Mouse (Mus musculus) skeletal muscle tissue, postnatal 0 days (tissue): ENCODE data around the gene Pigp. TPM values are rescaled to one million over a fixed set of nuclear protein-coding genes. Genes with fewer than 3 reads are reported as not detected.

Experiments used
- polyA plus RNA-seq: library from polyadenylated mRNA; unstranded; fragments of >200 nt; fragmentation: Nextera tagmentation; extraction: Ambion mirVana; gene quantifications from 2 replicates; pipeline ENCODE4 v1.2.1, GENCODE M21; 2015

The Pigp gene
- polyA plus RNA-seq: 355 and 440 TPM in 2 replicates

DNA sequence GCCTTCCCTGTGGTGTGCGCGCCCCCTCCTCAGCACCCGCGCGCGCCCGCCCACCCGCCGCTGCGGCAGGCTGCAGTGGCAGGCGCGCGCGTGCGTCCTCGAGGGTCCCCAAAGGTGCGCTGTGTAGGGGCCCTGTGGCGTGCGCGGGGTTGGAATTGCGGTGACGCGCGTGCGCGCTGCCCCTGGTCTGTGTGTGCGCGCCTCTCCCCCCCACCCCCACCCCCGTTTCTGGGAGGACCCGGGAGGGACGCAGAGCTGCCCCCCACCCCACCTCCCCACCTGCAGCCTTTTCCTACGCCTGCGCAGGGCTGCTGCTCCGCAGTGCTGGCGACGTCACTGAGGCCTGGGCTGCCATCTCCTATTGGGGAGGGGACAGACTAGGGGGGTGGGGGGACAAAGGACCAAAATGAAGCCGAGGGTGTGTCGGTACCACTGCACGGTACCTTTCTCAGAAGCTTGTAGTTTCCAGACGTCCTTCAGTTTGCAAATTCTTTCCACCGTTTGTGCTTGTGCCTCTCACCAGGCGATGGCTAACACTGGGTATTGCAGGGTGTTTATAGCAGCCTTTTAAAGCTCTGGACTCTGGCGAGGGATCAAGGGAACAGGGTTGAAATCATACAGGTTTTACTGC is at the start of gene Pigp:
TSS of gene Pigp (minus strand) at position 542 of the 631 bp plus-strand sequence.

DNA sequence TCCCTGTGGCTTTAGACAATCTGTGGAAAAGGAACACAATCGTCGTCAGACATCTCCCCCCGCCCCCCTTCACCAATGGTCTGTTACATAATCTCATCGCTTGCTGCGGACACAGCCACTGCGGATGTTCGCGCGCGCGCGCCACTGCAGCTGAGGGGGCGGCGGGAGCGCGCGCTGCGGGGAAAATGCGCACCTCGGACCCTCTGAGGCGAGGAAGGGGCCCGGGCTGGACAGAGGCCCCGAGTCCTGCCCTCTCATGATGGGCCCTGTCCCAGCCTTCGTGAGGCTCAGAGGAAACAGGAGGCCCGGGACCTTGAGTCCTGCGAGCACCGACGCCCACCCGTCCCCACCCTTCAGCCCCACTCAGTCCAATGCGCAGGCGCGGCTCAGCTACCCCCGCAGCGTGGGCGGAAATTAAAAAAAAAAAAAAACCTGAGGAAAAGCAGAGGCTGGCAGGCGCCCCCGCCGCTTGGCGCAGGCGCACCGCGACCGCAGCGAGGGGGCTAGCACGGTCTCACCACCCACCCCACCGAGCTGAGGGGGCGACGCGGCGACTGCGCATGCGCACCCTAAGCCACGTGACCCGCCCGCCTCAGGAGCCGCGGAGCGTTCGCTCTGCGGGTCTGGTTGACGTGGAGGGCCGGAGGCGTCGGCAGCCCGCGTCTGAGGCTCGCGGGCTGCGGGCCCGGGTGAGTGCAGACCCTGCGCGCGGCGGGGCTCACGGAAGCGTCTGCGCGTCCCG is 1.3 kb downstream of the Pigp start, which contains the start of gene Ttc3:
TSS of gene Ttc3 (plus strand) at position 446 of the 742 bp plus-strand sequence.

DNA sequence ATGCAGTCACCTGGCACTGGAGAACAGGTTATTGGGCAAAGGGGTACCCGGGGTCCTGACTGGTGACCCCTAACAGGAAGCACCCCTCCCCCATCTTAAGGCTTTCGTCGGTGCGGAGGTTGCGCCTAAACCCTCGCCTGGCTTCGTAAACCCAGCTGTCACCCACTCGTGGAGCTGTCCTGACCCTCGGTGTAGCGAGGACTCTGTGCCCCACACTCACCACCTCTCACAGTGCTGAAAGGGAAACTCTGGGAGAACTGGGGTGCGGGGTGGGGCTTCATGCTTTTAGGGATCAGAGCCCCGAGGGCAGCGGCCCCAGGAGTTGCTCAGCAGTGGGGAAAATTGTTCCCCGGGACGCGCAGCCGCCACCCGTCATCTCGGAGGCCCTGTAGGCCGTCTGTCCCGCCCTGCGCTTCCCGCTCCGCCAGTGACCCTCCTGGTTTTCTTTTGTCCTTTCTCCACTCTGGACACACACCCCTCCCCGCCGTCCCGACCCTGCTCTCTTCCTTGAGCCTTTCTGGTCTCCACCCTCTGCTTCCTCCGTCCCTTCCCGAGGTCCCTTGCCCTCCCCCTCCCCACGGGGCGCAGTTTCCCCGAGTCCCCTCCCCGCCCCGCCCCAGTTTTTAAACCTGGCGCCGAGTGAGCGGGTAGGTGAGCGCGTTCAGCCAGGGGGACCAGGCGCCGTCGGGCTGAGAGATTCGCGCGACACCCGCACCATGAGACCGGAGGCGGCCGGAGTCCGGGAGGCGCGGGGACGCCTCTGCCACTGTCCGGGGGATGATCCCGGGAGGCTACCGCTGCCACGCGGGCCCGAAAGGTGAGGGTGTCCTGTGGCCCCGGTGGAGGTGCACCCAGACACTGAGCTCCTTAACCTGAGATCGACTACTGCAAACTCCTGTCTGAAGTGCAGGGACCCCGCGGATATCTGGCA is 43.6 kb downstream of the Pigp start, which contains the start of gene Ripply3:
TSS of gene Ripply3 (plus strand) at position 640 of the 931 bp plus-strand sequence.

DNA sequence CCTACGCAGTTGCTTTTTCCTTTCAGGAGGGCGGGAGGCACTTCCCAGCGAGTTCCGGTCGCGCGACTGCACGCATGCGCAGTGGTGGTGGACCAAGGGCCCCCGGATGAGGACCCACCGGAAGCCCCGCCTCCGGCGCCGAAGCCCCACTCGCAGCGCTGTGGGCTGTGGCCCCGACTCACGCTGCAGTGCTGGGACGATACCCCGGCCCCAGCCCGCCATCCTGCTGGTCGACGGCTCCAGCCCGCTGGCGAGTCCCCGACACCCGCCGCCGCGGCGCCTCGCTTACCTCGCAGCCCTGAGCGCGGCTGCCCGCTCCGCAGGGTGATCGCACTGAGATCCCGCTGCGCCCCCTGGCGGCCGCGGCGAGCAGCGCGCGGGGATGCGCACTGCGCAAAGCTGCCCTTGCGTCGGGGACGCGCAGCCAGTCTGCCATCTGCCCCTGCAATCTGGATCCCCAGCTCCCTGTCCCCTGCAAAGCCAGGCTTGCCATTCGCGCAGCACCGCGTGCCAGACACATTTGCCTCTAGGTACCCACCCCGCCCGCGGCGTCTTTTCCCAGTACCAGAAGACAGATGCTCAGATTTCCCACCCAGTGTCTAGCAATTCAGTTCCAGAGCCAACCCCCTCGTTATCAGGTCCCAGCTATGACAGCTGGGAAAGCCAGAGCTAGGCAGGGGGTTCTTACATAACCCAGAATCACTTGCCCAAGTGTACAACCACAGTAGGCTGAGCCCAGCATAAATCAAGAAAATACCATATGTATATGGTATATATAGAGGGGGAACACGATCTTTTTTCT is 58.2 kb downstream of the Pigp start, which contains the start of gene Hlcs:
TSS of gene Hlcs (minus strand) at position 343 of the 802 bp plus-strand sequence.

Other genes with a start within 250 kb of the Pigp start
- 5.6 and 5.9 TPM in 2 replicates for gene Hlcs, start 58.3 kb downstream of the Pigp start, polyA plus RNA-seq
- 7.0 and 8.9 TPM in 2 replicates for gene Ripply3, start 43.4 kb downstream of the Pigp start, polyA plus RNA-seq
- 173 and 196 TPM in 2 replicates for gene Ttc3, start 1.2 kb downstream of the Pigp start, polyA plus RNA-seq
- gene Vps26c, start 155.0 kb upstream of the Pigp start, polyA plus RNA-seq: 29.9 and 36.1 TPM in 2 replicates
- 9.5 and 10.6 TPM in 2 replicates for gene Dyrk1a, start 198.2 kb upstream of the Pigp start, polyA plus RNA-seq